Mouse (Mus musculus) telencephalon, adult 2 months (tissue): ENCODE data around the gene Btbd35f30.
"Not testable (repeated sequence)": the region's sequence is repeated elsewhere in the genome, so short reads cannot be mapped to it uniquely, and the experiment has no call there.

Experiments
- DNase-seq: peaks from one replicate; pipeline ENCODE4 v3.0.0-alpha.2; 2011; ENCODE audit warnings: low read depth, low spot score

The Btbd35f30 gene

DNA sequence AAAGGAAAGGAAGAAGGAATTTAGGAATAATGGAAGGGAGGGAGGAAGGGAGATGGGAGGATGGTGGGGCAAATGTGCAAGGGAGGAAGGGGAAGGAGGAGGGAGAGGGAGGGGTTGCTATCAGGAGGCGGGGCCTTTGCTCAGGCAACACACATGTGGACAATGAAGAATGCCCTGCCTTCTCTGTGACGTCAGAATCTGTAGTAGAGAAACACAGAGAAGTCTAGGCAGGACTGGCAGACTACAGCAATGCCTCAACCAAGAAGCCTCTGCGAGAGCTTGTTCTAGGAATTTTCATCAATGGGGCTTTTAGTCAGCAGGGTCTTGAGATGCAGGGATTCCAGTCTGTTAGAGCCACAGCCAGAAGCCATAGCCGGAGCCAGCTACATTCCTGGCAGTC, at the start of gene Btbd35f30:
Gene Btbd35f30, plus strand, starts transcription at position 301 of the 400 bp plus-strand sequence.
- DNase-seq = not testable (repeated sequence)

DNA sequence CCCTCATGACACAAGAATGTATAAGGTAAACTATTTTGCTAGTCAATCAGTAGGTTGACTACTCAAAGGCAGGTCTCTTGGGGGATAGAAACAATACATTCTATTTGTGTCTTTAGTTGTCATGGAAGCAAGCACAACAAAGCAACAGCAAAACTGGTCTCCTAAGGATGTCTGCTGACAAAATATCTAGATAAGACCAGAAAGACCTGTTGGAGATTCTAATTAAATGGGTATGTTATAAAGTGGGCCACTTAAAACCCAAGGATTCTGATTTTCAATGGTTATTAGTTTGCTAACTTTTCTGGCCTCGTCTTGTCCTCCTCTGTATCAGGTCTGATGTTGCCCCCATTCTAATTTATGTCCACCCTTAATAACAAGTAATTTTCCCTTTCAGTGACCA, 47.0 kb downstream of the Btbd35f30 start, which contains the start of gene Gm21789:
Gene Gm21789, plus strand, starts transcription at position 301 of the 400 bp plus-strand sequence.
- DNase-seq = not testable (repeated sequence)
